ENCODE assay signal across 8 mouse cellular contexts in genomic region chr3:96262979-96263550, GRCm38 (mm10). TPM values are rescaled to one million over a fixed set of nuclear protein-coding genes. Genes with fewer than 3 reads are reported as not detected.
A peak's percentile ranks its signal among the peaks of the same experiment; 100 is the strongest.
DNase-seq lines count a peak whose midpoint lies in the region; ATAC-seq and TF ChIP-seq lines count a peak whose summit lies in the region.

Gene Hist2h4 (minus strand): TSS chr3:96263311.

- no peaks in the 10 kb centered on the region for H3K9me3 ChIP-seq in erythroblast, embryonic 14.5 days (ENCODE audit: control insufficient read depth, low read length)
- no peaks in the 10 kb centered on the region for H3K9me3 ChIP-seq in heart, embryonic 12.5 days (replicated peaks)
- no peaks in the 10 kb centered on the region for H3K9me3 ChIP-seq in kidney, postnatal 0 days (replicated peaks; ENCODE audit: low read length)

- ATAC-seq in heart, embryonic 12.5 days (ENCODE audit: insufficient number of reproducible peaks, low FRiP score), result peak; percentile 79
- ATAC-seq in kidney, postnatal 0 days (replicated peaks; ENCODE audit: low FRiP score, low read depth), result peak; percentile 89
- peak; percentile 77 for ATAC-seq in monocyte, adult 5-6 weeks (replicated peaks; ENCODE audit: insufficient number of reproducible peaks, low FRiP score, low TSS enrichment, poor library complexity, severe bottlenecking)

- peak; percentile 80 for TF ChIP-seq CTCF in kidney, postnatal 0 days (IDR thresholded peaks at IDR 0.05; ENCODE audit: low read depth)
- TF ChIP-seq CTCF in liver, adult 2 months (IDR thresholded peaks at IDR 0.05; ENCODE audit: low read depth, low read length), result no peak; the same call in 1 of the 2 replicates

- H3K9ac ChIP-seq in heart, embryonic 12.5 days, result peak within 1 kb of the TSS; percentile 92
- H3K9ac ChIP-seq in kidney, postnatal 0 days (ENCODE audit: low read depth, low read length), result peak within 1 kb of the TSS; percentile 78
- H3K9ac ChIP-seq in liver, adult 2 months (ENCODE audit: low read depth, low read length), result peak within 1 kb of the TSS; percentile 82

- peak within 1 kb of the TSS; percentile 91 for H3K4me2 ChIP-seq in heart, embryonic 12.5 days
- peak within 1 kb of the TSS; percentile 82 for H3K4me2 ChIP-seq in kidney, postnatal 0 days (ENCODE audit: low read length)

- H3K4me3 ChIP-seq in erythroblast, embryonic 14.5 days (replicated peaks), result peak within 1 kb of the TSS; percentile 76
- H3K4me3 ChIP-seq in heart, embryonic 12.5 days, result peak within 1 kb of the TSS; percentile 77
- peak within 1 kb of the TSS; percentile 60 for H3K4me3 ChIP-seq in kidney, postnatal 0 days (replicated peaks; ENCODE audit: low read depth, low read length)
- H3K4me3 ChIP-seq in liver, adult 2 months (ENCODE audit: insufficient read depth, low read depth, low read length), result peak within 1 kb of the TSS; percentile 74

- H3K27ac ChIP-seq in heart, embryonic 12.5 days (ENCODE audit: poor library complexity, severe bottlenecking), result peak within 1 kb of the TSS; percentile 99
- peak within 1 kb of the TSS; percentile 96 for H3K27ac ChIP-seq in kidney, postnatal 0 days
- peak within 1 kb of the TSS; percentile 92 for H3K27ac ChIP-seq in liver, adult 2 months (replicated peaks; ENCODE audit: insufficient read depth, low read depth, low read length)

- peak; percentile 93 for DNase-seq in CD4-positive, CD25-positive, alpha-beta regulatory T cell, adult 2 months (ENCODE audit: low read depth, low spot score)
- peak; percentile 93 for DNase-seq in brain, embryonic 18.5 days (ENCODE audit: low read depth, low spot score)
- DNase-seq in kidney, postnatal 0 days (ENCODE audit: low spot score), result peak; percentile 99
- DNase-seq in liver, adult 2 months (ENCODE audit: extremely low read depth, low read depth, low spot score), result peak; percentile 88
- DNase-seq in spleen, postnatal 36 days (ENCODE audit: low spot score in 2 of 2), result peak; percentile 94 to 97

- WGBS in heart, embryonic 12.5 days, result under 1% methylated on average over 40 of the region's 40 CpGs
- WGBS in kidney, postnatal 0 days, result under 1% methylated on average over 40 of the region's 40 CpGs
- WGBS in liver, adult 2 months, result under 1% methylated on average over 40 of the region's 40 CpGs

- peaks cover 73% of the 10 kb centered on the region for H3K4me1 ChIP-seq in erythroblast, embryonic 14.5 days (ENCODE audit: control insufficient read depth)
- peaks cover 15% of the 10 kb centered on the region for H3K4me1 ChIP-seq in heart, embryonic 12.5 days (replicated peaks)
- peaks cover 13% of the 10 kb centered on the region for H3K4me1 ChIP-seq in kidney, postnatal 0 days (replicated peaks; ENCODE audit: insufficient read depth, low read length)
- peaks cover 12% of the 10 kb centered on the region; the same call in 1 of the 2 replicates for H3K4me1 ChIP-seq in liver, adult 2 months (ENCODE audit: control insufficient read depth, insufficient read depth, low read length)

- H3K27me3 ChIP-seq in erythroblast, embryonic 14.5 days (ENCODE audit: control insufficient read depth), result no peaks in the 10 kb centered on the region
- H3K27me3 ChIP-seq in heart, embryonic 12.5 days (replicated peaks), result no peaks in the 10 kb centered on the region
- H3K27me3 ChIP-seq in kidney, postnatal 0 days (ENCODE audit: insufficient read depth, low read length), result no peaks in the 10 kb centered on the region
- no peaks in the 10 kb centered on the region for H3K27me3 ChIP-seq in liver, adult 2 months (ENCODE audit: control insufficient read depth, insufficient read depth, low read length)

- H3K36me3 ChIP-seq in erythroblast, embryonic 14.5 days (ENCODE audit: control insufficient read depth), result peaks cover 18% of the 10 kb centered on the region
- H3K36me3 ChIP-seq in heart, embryonic 12.5 days, result no peaks in the 10 kb centered on the region
- H3K36me3 ChIP-seq in kidney, postnatal 0 days (ENCODE audit: insufficient read depth, low read length), result no peaks in the 10 kb centered on the region
- no peaks in the 10 kb centered on the region for H3K36me3 ChIP-seq in liver, adult 2 months (ENCODE audit: control insufficient read depth, insufficient read depth, low read length)

- no peaks in the 10 kb centered on the region for H3K79me2 ChIP-seq in liver, adult 2 months (ENCODE audit: control insufficient read depth, insufficient read depth, low read length)

- peak; percentile 96 for TF ChIP-seq POLR2A in liver, adult 2 months (IDR thresholded peaks at IDR 0.05; ENCODE audit: extremely low read depth, insufficient read depth, low read length)

RNA-seq across cellular contexts. Expression of gene Hist2h4, which starts in this region (rescaled TPM):
- 3.1 and 7.2 TPM in 2 replicates for polyA plus RNA-seq in erythroblast, embryonic 14.5 days (2012)
- 3.2 and 3.7 TPM in 2 replicates for polyA plus RNA-seq in heart, embryonic 12.5 days (2016; fragmentation: Nextera tagmentation; extraction: Ambion mirVana)
- polyA plus RNA-seq in kidney, postnatal 0 days (2015; fragmentation: Nextera tagmentation; extraction: Ambion mirVana), result 9.6 and 9.9 TPM in 2 replicates
- total RNA-seq in liver, adult 2 months (2014; rRNA removed), result 6.0 and 6.6 TPM in 2 replicates
- 0.75 and 1.5 TPM in 2 replicates for polyA plus RNA-seq in liver, adult 2 months (2012; rRNA removed)
- total RNA-seq in monocyte, adult 5-6 weeks (2017), result 9.6 to 40.3 TPM (median 12.9 TPM) in 3 replicates

Comparison
In these comparisons a context has a peak if more than half of its experiments do, and no peak if none do; other contexts are left out.
1. Peak in every context shown above with its lines: DNase-seq, ATAC-seq, H3K4me3 ChIP-seq and H3K27ac ChIP-seq.